Mouse (Mus musculus): ENCODE measurements around the gene Dnajc25. TPM values are rescaled to one million over a fixed set of nuclear protein-coding genes. Genes with fewer than 3 reads are reported as not detected.
A peak's percentile ranks its signal among the peaks of the same experiment; 100 is the strongest.

Dnajc25 gene
- total RNA-seq, 2 experiments from 2014 or later = 11.8 to 14.6 TPM

- peak; percentile 93 for ATAC-seq (ENCODE audit: poor library complexity, severe bottlenecking)
Measured at GRCm38 (mm10) chr4:59002948-59003805, 8.3 kb downstream of the Dnajc25 start, which contains the start of gene Gm20503. Gene Gm20503 (plus strand): TSS chr4:59003210.

GRCm38 (mm10) chr4:59003806-59004200, 8.9 kb downstream of the Dnajc25 start:
- no peak for ATAC-seq (ENCODE audit: poor library complexity, severe bottlenecking)

GRCm38 (mm10) chr4:59006211-59006610, 11.3 kb downstream of the Dnajc25 start:
- no peak for ATAC-seq (ENCODE audit: poor library complexity, severe bottlenecking)

GRCm38 (mm10) chr4:59007016-59007415, 12.2 kb downstream of the Dnajc25 start:
- ATAC-seq (ENCODE audit: poor library complexity, severe bottlenecking) = no peak

- no peak for ATAC-seq (ENCODE audit: poor library complexity, severe bottlenecking)
Measured at GRCm38 (mm10) chr4:59007974-59008373, 13.1 kb downstream of the Dnajc25 start.

- peak; percentile 82 for ATAC-seq (ENCODE audit: poor library complexity, severe bottlenecking)
Measured at GRCm38 (mm10) chr4:59009186-59009585, 14.3 kb downstream of the Dnajc25 start.

GRCm38 (mm10) chr4:59009696-59010095, 14.8 kb downstream of the Dnajc25 start:
- ATAC-seq (ENCODE audit: poor library complexity, severe bottlenecking) = peak; percentile 51

- ATAC-seq (ENCODE audit: poor library complexity, severe bottlenecking) = no peak
Measured at GRCm38 (mm10) chr4:59011446-59011845, 16.6 kb downstream of the Dnajc25 start.

GRCm38 (mm10) chr4:59015181-59015580, 20.3 kb downstream of the Dnajc25 start:
- ATAC-seq (ENCODE audit: poor library complexity, severe bottlenecking) = no peak

GRCm38 (mm10) chr4:59016922-59017321, 22.1 kb downstream of the Dnajc25 start:
- no peak for ATAC-seq (ENCODE audit: poor library complexity, severe bottlenecking)

GRCm38 (mm10) chr4:59034325-59034917, 39.6 kb downstream of the Dnajc25 start:
- ATAC-seq (ENCODE audit: poor library complexity, severe bottlenecking) = no peak

GRCm38 (mm10) chr4:59034918-59035785, 40.3 kb downstream of the Dnajc25 start, which contains the start of gene Gng10:
Gene Gng10 (plus strand): TSS chr4:59035088.
- peak; percentile 69 for ATAC-seq (ENCODE audit: poor library complexity, severe bottlenecking)

GRCm38 (mm10) chr4:59035786-59036350, 41.0 kb downstream of the Dnajc25 start:
- ATAC-seq (ENCODE audit: poor library complexity, severe bottlenecking) = peak; percentile 12; the same call in 1 of the 2 replicates

GRCm38 (mm10) chr4:59036490-59037127, 41.7 kb downstream of the Dnajc25 start:
- ATAC-seq (ENCODE audit: poor library complexity, severe bottlenecking) = peak; percentile 65

- ATAC-seq (ENCODE audit: poor library complexity, severe bottlenecking) = no peak
Measured at GRCm38 (mm10) chr4:59037525-59037924, 42.7 kb downstream of the Dnajc25 start.

- ATAC-seq (ENCODE audit: poor library complexity, severe bottlenecking) = peak; percentile 45
Measured at GRCm38 (mm10) chr4:59040397-59041287, 45.8 kb downstream of the Dnajc25 start.

GRCm38 (mm10) chr4:59043074-59043473, 48.2 kb downstream of the Dnajc25 start:
- peak; percentile 77 for ATAC-seq (ENCODE audit: poor library complexity, severe bottlenecking)

- ATAC-seq (ENCODE audit: poor library complexity, severe bottlenecking) = no peak
Measured at GRCm38 (mm10) chr4:59043891-59044290, 49.0 kb downstream of the Dnajc25 start.

- no peak for ATAC-seq (ENCODE audit: poor library complexity, severe bottlenecking)
Measured at GRCm38 (mm10) chr4:59047222-59047621, 52.4 kb downstream of the Dnajc25 start.

Data from megakaryocyte, adult 5-6 weeks (primary cell).